Comparison of ENCODE assay signal across 31 mouse cellular contexts in the genomic region with DNA sequence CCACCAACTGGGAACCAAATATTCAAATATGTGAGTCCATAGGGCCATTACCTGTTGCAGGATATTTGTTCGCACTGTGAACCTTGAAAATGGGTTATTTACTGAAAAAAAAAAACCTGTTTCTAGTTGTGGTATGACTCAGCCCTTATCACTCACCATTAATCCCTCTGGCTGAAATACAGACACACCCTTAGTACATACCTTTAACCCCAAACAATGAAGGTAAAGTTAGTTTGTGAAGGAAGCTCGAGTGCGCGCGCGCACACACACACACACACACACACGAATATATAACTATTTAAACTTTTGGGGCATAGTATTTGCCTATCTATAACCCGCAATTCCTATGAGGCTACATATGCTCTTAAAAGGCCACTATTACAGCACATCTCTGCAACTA. TPM values are rescaled to one million over a fixed set of nuclear protein-coding genes. Genes with fewer than 3 reads are reported as not detected.
DNase-seq lines count a peak whose midpoint lies in the region; ATAC-seq and TF ChIP-seq lines count a peak whose summit lies in the region.
"Had no signal": no experiment of that assay in that cellular context is flagged by ENCODE, and none has a peak within 500 bp of the region (broad histone marks: within the 10 kb centered on the region; RNA-seq: fewer than 3 reads in every experiment).

No protein-coding gene starts in this region.

- intact Hi-C loops in heart, postnatal 10 days (cut with DNase I), result no loop called here

- H3K4me2 ChIP-seq in CH12.LX (ENCODE audit: insufficient read depth, low read depth, poor library complexity, severe bottlenecking), result no peak overlapping the region
- H3K4me2 ChIP-seq in intestine, embryonic 15.5 days (replicated peaks), result no peak overlapping the region
- H3K4me2 ChIP-seq in stomach, embryonic 14.5 days (replicated peaks; ENCODE audit: low read depth, low read length), result no peak overlapping the region
- no peak overlapping the region for H3K4me2 ChIP-seq in stomach, postnatal 0 days (replicated peaks; ENCODE audit: low read depth)
- H3K4me2 ChIP-seq: embryonic facial prominence, embryonic 13.5 days; forebrain, embryonic 13.5 days; heart, embryonic 11.5 days; hindbrain, embryonic 13.5 days had no signal

- TF ChIP-seq POLR2A in CH12.LX (IDR thresholded peaks at IDR 0.05; ENCODE audit: low read depth, low read length), result no peak

- H3K27ac ChIP-seq in CH12.LX (ENCODE audit: insufficient read depth, low read depth), result no peak overlapping the region
- H3K27ac ChIP-seq in intestine, embryonic 15.5 days, result peak overlapping the region; percentile 29; the same call in 1 of the 2 replicates
- no peak overlapping the region for H3K27ac ChIP-seq in stomach, embryonic 14.5 days (ENCODE audit: low read length)
- H3K27ac ChIP-seq in stomach, postnatal 0 days (replicated peaks), result peak overlapping the region; percentile 61; the same call in 1 of the 2 replicates
- no peak overlapping the region for H3K27ac ChIP-seq in forebrain, embryonic 10.5 days
- H3K27ac ChIP-seq: embryonic facial prominence, embryonic 10.5 days; embryonic facial prominence, embryonic 13.5 days; forebrain, embryonic 13.5 days; heart, adult 2 months; hindbrain, embryonic 10.5 days; hindbrain, embryonic 13.5 days had no signal

- H3K36me3 ChIP-seq in CH12.LX (replicated peaks in 1 of 2; ENCODE audit: control insufficient read depth in 1 of 2, insufficient read depth in 1 of 2, low read length in 1 of 2), result no peaks in the 10 kb centered on the region
- no peaks in the 10 kb centered on the region for H3K36me3 ChIP-seq in intestine, embryonic 15.5 days
- H3K36me3 ChIP-seq in stomach, embryonic 14.5 days (ENCODE audit: control insufficient read depth, insufficient read depth, low read length), result no peaks in the 10 kb centered on the region
- H3K36me3 ChIP-seq in stomach, postnatal 0 days (ENCODE audit: control insufficient read depth, insufficient read depth, low read length), result no peaks in the 10 kb centered on the region
- no peaks in the 10 kb centered on the region for H3K36me3 ChIP-seq in forebrain, embryonic 10.5 days (replicated peaks)
- H3K36me3 ChIP-seq: embryonic facial prominence, embryonic 10.5 days; embryonic facial prominence, embryonic 13.5 days; hindbrain, embryonic 10.5 days; hindbrain, embryonic 13.5 days had no signal

- no peak overlapping the region for H3K4me3 ChIP-seq in CH12.LX (replicated peaks in 1 of 3; ENCODE audit: low read depth in 2 of 3, low read length in 2 of 3, poor library complexity in 1 of 3)
- no peak overlapping the region for H3K4me3 ChIP-seq in intestine, embryonic 15.5 days (replicated peaks)
- H3K4me3 ChIP-seq in stomach, embryonic 14.5 days (ENCODE audit: low read depth, low read length), result no peak overlapping the region
- H3K4me3 ChIP-seq in stomach, postnatal 0 days (ENCODE audit: low read depth, low read length), result no peak overlapping the region
- no peak overlapping the region for H3K4me3 ChIP-seq in forebrain, embryonic 10.5 days
- H3K4me3 ChIP-seq: embryonic facial prominence, embryonic 10.5 days; embryonic facial prominence, embryonic 13.5 days; erythroblast, embryonic 14.5 days; forebrain, embryonic 13.5 days; heart, adult 2 months; hindbrain, embryonic 10.5 days; hindbrain, embryonic 13.5 days had no signal

- no peak for DNase-seq in CH12.LX (ENCODE audit: extremely low read depth)
- DNase-seq in stomach, postnatal 0 days (ENCODE audit: low spot score), result peak; percentile 58
- DNase-seq in forebrain, embryonic 10.5 days (ENCODE audit: extremely low spot score, low spot score), result no peak
- no peak for DNase-seq in heart, postnatal 10 days
- no peak for DNase-seq in adrenal gland, postnatal 4 days (ENCODE audit: low spot score in 2 of 2)
- DNase-seq: adrenal gland, adult 2 months; adrenal gland, postnatal 25 days; cerebellum, adult 11 months; cerebellum, adult 2 months; cerebellum, adult 9-11 months; cerebellum, postnatal 36 days; embryo, embryonic 11 days; gastrocnemius, postnatal 10 days; gastrocnemius, postnatal 36 days; heart, adult 2 months; heart, postnatal 36 days had no signal

- in situ Hi-C loops in CH12.LX (cut with MboI; ENCODE audit: low pct_ligation_motif_present, low pct_unique_long_range_greater_than_20kb, low sequenced_read_pairs), result no loop called here

- TF ChIP-seq RAD21 in CH12.LX (IDR thresholded peaks at IDR 0.05; ENCODE audit: low read depth, low read length), result no peak

- H3K27me3 ChIP-seq in CH12.LX (replicated peaks), result no peaks in the 10 kb centered on the region
- H3K27me3 ChIP-seq in intestine, embryonic 15.5 days (replicated peaks), result no peaks in the 10 kb centered on the region
- H3K27me3 ChIP-seq in stomach, embryonic 14.5 days (ENCODE audit: control insufficient read depth, insufficient read depth, low read length), result no peaks in the 10 kb centered on the region
- no peaks in the 10 kb centered on the region for H3K27me3 ChIP-seq in stomach, postnatal 0 days (ENCODE audit: control insufficient read depth, insufficient read depth, low read length)
- no peaks in the 10 kb centered on the region for H3K27me3 ChIP-seq in forebrain, embryonic 10.5 days (ENCODE audit: poor library complexity, severe bottlenecking)
- H3K27me3 ChIP-seq: embryonic facial prominence, embryonic 13.5 days; forebrain, embryonic 13.5 days; hindbrain, embryonic 13.5 days had no signal

- H3K79me2 ChIP-seq in CH12.LX (replicated peaks; ENCODE audit: control insufficient read depth, extremely low read depth, insufficient read depth, poor library complexity, severe bottlenecking), result no peaks in the 10 kb centered on the region

- no peaks in the 10 kb centered on the region for H3K4me1 ChIP-seq in CH12.LX (ENCODE audit: control insufficient read depth in 1 of 2, insufficient read depth in 2 of 2)
- no peaks in the 10 kb centered on the region for H3K4me1 ChIP-seq in intestine, embryonic 15.5 days (replicated peaks)
- no peaks in the 10 kb centered on the region for H3K4me1 ChIP-seq in stomach, embryonic 14.5 days (ENCODE audit: control insufficient read depth, insufficient read depth, low read length)
- H3K4me1 ChIP-seq in stomach, postnatal 0 days (replicated peaks; ENCODE audit: control insufficient read depth, insufficient read depth), result no peaks in the 10 kb centered on the region
- H3K4me1 ChIP-seq in forebrain, embryonic 10.5 days, result no peaks in the 10 kb centered on the region
- H3K4me1 ChIP-seq: embryonic facial prominence, embryonic 10.5 days; embryonic facial prominence, embryonic 13.5 days; forebrain, embryonic 13.5 days; hindbrain, embryonic 10.5 days; hindbrain, embryonic 13.5 days had no signal

- no peak overlapping the region for H3K9ac ChIP-seq in CH12.LX (ENCODE audit: insufficient read depth, low read depth)
- no peak overlapping the region for H3K9ac ChIP-seq in intestine, embryonic 15.5 days
- H3K9ac ChIP-seq in stomach, embryonic 14.5 days (replicated peaks; ENCODE audit: low read depth, low read length), result no peak overlapping the region
- H3K9ac ChIP-seq in stomach, postnatal 0 days (ENCODE audit: low read length), result no peak overlapping the region
- H3K9ac ChIP-seq: embryonic facial prominence, embryonic 13.5 days; forebrain, embryonic 13.5 days; hindbrain, embryonic 13.5 days had no signal

- TF ChIP-seq CTCF in CH12.LX (conservative IDR thresholded peaks at IDR 0.05 in 1 of 2, IDR thresholded peaks at IDR 0.05 in 1 of 2; ENCODE audit: low read depth in 2 of 2, low read length in 2 of 2), result no peak
- no peak for TF ChIP-seq CTCF in stomach, postnatal 0 days (IDR thresholded peaks at IDR 0.05; ENCODE audit: low read depth)

- ATAC-seq in intestine, embryonic 15.5 days, result peak; percentile 82
- peak; percentile 63; the same call in 1 of the 2 replicates for ATAC-seq in stomach, embryonic 14.5 days (ENCODE audit: insufficient number of reproducible peaks, insufficient read depth, low FRiP score, low read depth)
- peak; percentile 95 for ATAC-seq in stomach, postnatal 0 days (ENCODE audit: low FRiP score, low TSS enrichment)
- ATAC-seq: forebrain, embryonic 13.5 days; forebrain, embryonic 16.5 days; hindbrain, embryonic 16.5 days had no signal

- WGBS in intestine, embryonic 15.5 days, result 71% methylated on average over 8 of the region's 8 CpGs
- 75% methylated on average over 8 of the region's 8 CpGs for WGBS in stomach, embryonic 14.5 days
- WGBS in stomach, postnatal 0 days, result 73% methylated on average over 8 of the region's 8 CpGs
- WGBS in forebrain, embryonic 10.5 days, result 94% methylated on average over 8 of the region's 8 CpGs

- TF ChIP-seq EP300 in CH12.LX (IDR thresholded peaks at IDR 0.05; ENCODE audit: low read length), result no peak
- TF ChIP-seq EP300 in stomach, postnatal 0 days (optimal IDR thresholded peaks at IDR 0.05), result peak; percentile 32

- dilution Hi-C loops in CH12.LX (cut with MboI; ENCODE audit: extremely low pct_ligation_motif_present, extremely low pct_unique_long_range_greater_than_20kb, low sequenced_read_pairs), result no loop called here

- no peaks in the 10 kb centered on the region for H3K9me3 ChIP-seq in CH12.LX (replicated peaks; ENCODE audit: low read length)
- no peaks in the 10 kb centered on the region for H3K9me3 ChIP-seq in intestine, embryonic 15.5 days
- H3K9me3 ChIP-seq in stomach, embryonic 14.5 days (ENCODE audit: control insufficient read depth, low read depth, low read length), result no peaks in the 10 kb centered on the region
- H3K9me3 ChIP-seq in stomach, postnatal 0 days (ENCODE audit: control insufficient read depth, low read length), result no peaks in the 10 kb centered on the region
- no peaks in the 10 kb centered on the region for H3K9me3 ChIP-seq in forebrain, embryonic 10.5 days
- H3K9me3 ChIP-seq: embryonic facial prominence, embryonic 10.5 days; embryonic facial prominence, embryonic 13.5 days; forebrain, embryonic 13.5 days; G1E; hindbrain, embryonic 10.5 days; hindbrain, embryonic 13.5 days had no signal

RNA-seq across cellular contexts. Expression of a gene that starts 9.2 kb away (rescaled TPM):
- total RNA-seq in CH12.LX (2012; rRNA removed), result 0.13 and 0.17 TPM in 2 replicates
- total RNA-seq in CH12.LX (2014; rRNA removed), result not detected in 2 replicates
- 0.69 and 0.78 TPM in 2 replicates for polyA plus RNA-seq in CH12.LX (2012; ENCODE audit: insufficient read length, low read depth)
- 9.1 and 9.2 TPM in 2 replicates for polyA plus RNA-seq in intestine, embryonic 15.5 days (2015; fragmentation: Nextera tagmentation; extraction: Ambion mirVana)
- polyA plus RNA-seq in stomach, embryonic 14.5 days (2014; fragmentation: Nextera tagmentation; extraction: Ambion mirVana), result 11.0 and 11.6 TPM in 2 replicates
- polyA plus RNA-seq in stomach, postnatal 0 days (2015; fragmentation: Nextera tagmentation; extraction: Ambion mirVana), result 9.7 and 10.5 TPM in 2 replicates
- 0.10 and 0.15 TPM in 2 replicates for polyA plus RNA-seq in forebrain, embryonic 10.5 days (2016; fragmentation: Nextera tagmentation; extraction: Ambion mirVana)
- under 1 TPM; 0.62 to 0.67 TPM for total RNA-seq in heart, postnatal 10 days (2021)
- total RNA-seq in adrenal gland, postnatal 4 days (2021), result 10 to 100 TPM; 12.9 to 13.5 TPM
- total RNA-seq: granulocyte monocyte progenitor cell, adult 5-6 weeks had no signal
- polyA plus RNA-seq: cortical plate, adult 2 months; embryonic facial prominence, embryonic 10.5 days; erythroblast, embryonic 14.5 days; forebrain, embryonic 16.5 days; G1E; heart, postnatal 0 days; hindbrain, embryonic 13.5 days; hindbrain, embryonic 16.5 days had no signal

RNA-seq across cellular contexts. Expression of a gene that starts 23.9 kb away (rescaled TPM):
- 11.5 and 12.0 TPM in 2 replicates for total RNA-seq in CH12.LX (2012; rRNA removed)
- total RNA-seq in CH12.LX (2014; rRNA removed), result 11.0 and 14.8 TPM in 2 replicates
- 13.4 and 15.5 TPM in 2 replicates for polyA plus RNA-seq in CH12.LX (2012; ENCODE audit: insufficient read length, low read depth)
- 17.7 and 19.6 TPM in 2 replicates for polyA plus RNA-seq in intestine, embryonic 15.5 days (2015; fragmentation: Nextera tagmentation; extraction: Ambion mirVana)
- 22.9 and 25.0 TPM in 2 replicates for polyA plus RNA-seq in stomach, embryonic 14.5 days (2014; fragmentation: Nextera tagmentation; extraction: Ambion mirVana)
- 4.4 and 4.8 TPM in 2 replicates for polyA plus RNA-seq in stomach, postnatal 0 days (2015; fragmentation: Nextera tagmentation; extraction: Ambion mirVana)
- polyA plus RNA-seq in forebrain, embryonic 10.5 days (2016; fragmentation: Nextera tagmentation; extraction: Ambion mirVana), result 25.5 and 27.3 TPM in 2 replicates
- total RNA-seq in heart, postnatal 10 days (2021), result 1 to 10 TPM; 3.5 to 6.0 TPM
- total RNA-seq in adrenal gland, postnatal 4 days (2021), result 10 to 100 TPM; 12.4 to 13.6 TPM

RNA-seq across cellular contexts. Expression of a gene that starts 24.0 kb away (rescaled TPM):
- total RNA-seq in CH12.LX (2012; rRNA removed) (9.8 and 10.2 TPM in 2 replicates), CH12.LX (2014; rRNA removed) (14.4 and 15.4 TPM in 2 replicates)
- 10.9 and 13.6 TPM in 2 replicates for polyA plus RNA-seq in CH12.LX (2012; ENCODE audit: insufficient read length, low read depth)
- 16.0 and 18.8 TPM in 2 replicates for polyA plus RNA-seq in intestine, embryonic 15.5 days (2015; fragmentation: Nextera tagmentation; extraction: Ambion mirVana)
- 27.5 and 27.9 TPM in 2 replicates for polyA plus RNA-seq in stomach, embryonic 14.5 days (2014; fragmentation: Nextera tagmentation; extraction: Ambion mirVana)
- polyA plus RNA-seq in stomach, postnatal 0 days (2015; fragmentation: Nextera tagmentation; extraction: Ambion mirVana), result 6.2 and 6.3 TPM in 2 replicates
- 34.6 and 36.0 TPM in 2 replicates for polyA plus RNA-seq in forebrain, embryonic 10.5 days (2016; fragmentation: Nextera tagmentation; extraction: Ambion mirVana)
- total RNA-seq in heart, postnatal 10 days (2021), result 1 to 10 TPM; 3.8 to 4.8 TPM
- total RNA-seq in adrenal gland, postnatal 4 days (2021), result 10 to 100 TPM; 12.9 to 13.6 TPM

RNA-seq across cellular contexts. Expression of a gene that starts 49.3 kb away (rescaled TPM):
- total RNA-seq in CH12.LX (2012; rRNA removed) (49.3 and 62.3 TPM in 2 replicates), CH12.LX (2014; rRNA removed) (105 and 115 TPM in 2 replicates)
- polyA plus RNA-seq in CH12.LX (2012; ENCODE audit: insufficient read length, low read depth), result 102 and 120 TPM in 2 replicates
- 61.9 and 62.9 TPM in 2 replicates for polyA plus RNA-seq in intestine, embryonic 15.5 days (2015; fragmentation: Nextera tagmentation; extraction: Ambion mirVana)
- 73.5 and 77.1 TPM in 2 replicates for polyA plus RNA-seq in stomach, embryonic 14.5 days (2014; fragmentation: Nextera tagmentation; extraction: Ambion mirVana)
- 34.2 and 34.4 TPM in 2 replicates for polyA plus RNA-seq in stomach, postnatal 0 days (2015; fragmentation: Nextera tagmentation; extraction: Ambion mirVana)
- polyA plus RNA-seq in forebrain, embryonic 10.5 days (2016; fragmentation: Nextera tagmentation; extraction: Ambion mirVana), result 101 and 108 TPM in 2 replicates
- 10 to 100 TPM; 21.1 to 22.8 TPM for total RNA-seq in heart, postnatal 10 days (2021)
- 10 to 100 TPM; 42.3 to 47.5 TPM for total RNA-seq in adrenal gland, postnatal 4 days (2021)

Comparison
In these comparisons a context has a peak if more than half of its experiments do, and no peak if none do; other contexts are left out.
1. H3K27ac ChIP-seq: peak in intestine, embryonic 15.5 days (single experiment) and stomach, postnatal 0 days (single experiment); none in CH12.LX (single experiment), stomach, embryonic 14.5 days (single experiment) and forebrain, embryonic 10.5 days (single experiment).
2. Peak in every context shown above with its lines, with median percentiles within 50 percentile points of each other: ATAC-seq.